Mouse (Mus musculus) gastrocnemius, adult 2 months (tissue): ENCODE measurements at regions not wholly inside any gene's neighbourhood (a gene's known extent, or its start where the extent isn't known, plus 50 kb on each side); places are given as distances from the start of the nearest gene placed in this dataset.
A peak's percentile ranks its signal among the peaks of the same experiment; 100 is the strongest.

Source experiments
- DNase-seq: peaks from one replicate; pipeline ENCODE4 v3.0.0; 2022
- H3K27ac ChIP-seq: fragments of 200-600 bp; 2 replicates; pipeline ENCODE4 v1.8.1; 2022; ENCODE audit warnings: mild to moderate bottlenecking
- H3K4me3 ChIP-seq: fragments of 200-600 bp; 2 replicates; pipeline ENCODE4 v1.8.1; 2022; ENCODE audit warnings: mild to moderate bottlenecking, moderate library complexity
- CTCF ChIP-seq: fragments of 200-600 bp; IDR thresholded peaks from 2 replicates; pipeline ENCODE4 v1.8.1; 2022; ENCODE audit warnings: antibody characterized with exemption, mild to moderate bottlenecking, moderate library complexity
- intact Hi-C: fragments of 180-260 bp; cut with DNase I; formaldehyde crosslinking; loops from one replicate; pipeline ENCODE4 v1.15.1; 2025

GRCm38 (mm10) chr13:11344500-11344899 lies 762.2 kb downstream of the Ryr2 start:
- Histone ChIP-seq H3K27ac (no peak overlapping the region), H3K4me3 (no peak overlapping the region)
- DNase-seq, result no peak
- TF ChIP-seq CTCF, result no peak
- intact Hi-C loops, result no loop called here

- TF ChIP-seq CTCF, result no peak
- DNase-seq, result no peak
- intact Hi-C loops, result no loop called here
- Histone ChIP-seq H3K4me3 (no peak overlapping the region), H3K27ac (no peak overlapping the region)
Measured at GRCm38 (mm10) chr13:11338297-11338616, 768.5 kb downstream of the Ryr2 start.

GRCm38 (mm10) chr13:11337610-11338296 lies 769.0 kb downstream of the Ryr2 start:
- DNase-seq, result no peak
- H3K27ac ChIP-seq, result no peak overlapping the region
- TF ChIP-seq CTCF, result no peak
- intact Hi-C loops, result no loop called here
- no peak overlapping the region for H3K4me3 ChIP-seq

GRCm38 (mm10) chr13:11336958-11337357 lies 769.8 kb downstream of the Ryr2 start:
- H3K4me3 ChIP-seq, result no peak overlapping the region
- TF ChIP-seq CTCF, result no peak
- no peak for DNase-seq
- intact Hi-C loops, result no loop called here
- H3K27ac ChIP-seq, result no peak overlapping the region

- no peak for DNase-seq
- no peak for TF ChIP-seq CTCF
- Histone ChIP-seq H3K4me3 (no peak overlapping the region), H3K27ac (no peak overlapping the region)
- intact Hi-C loops, result no loop called here
Measured at GRCm38 (mm10) chr13:11331991-11332390, 774.8 kb downstream of the Ryr2 start.

- no peak for TF ChIP-seq CTCF
- DNase-seq, result no peak
- Histone ChIP-seq H3K27ac (no peak overlapping the region), H3K4me3 (no peak overlapping the region)
- intact Hi-C loops, result no loop called here
Measured at GRCm38 (mm10) chr13:11308716-11309115, 798.0 kb downstream of the Ryr2 start.

GRCm38 (mm10) chr13:11295493-11295892 lies 811.3 kb downstream of the Ryr2 start:
- H3K4me3 ChIP-seq, result no peak overlapping the region
- H3K27ac ChIP-seq, result no peak overlapping the region
- TF ChIP-seq CTCF, result no peak
- no peak for DNase-seq
- intact Hi-C loops, result no loop called here

GRCm38 (mm10) chr13:11294689-11295088 lies 812.1 kb downstream of the Ryr2 start:
- Histone ChIP-seq H3K27ac (no peak overlapping the region), H3K4me3 (no peak overlapping the region)
- intact Hi-C loops, result no loop called here
- DNase-seq, result no peak
- TF ChIP-seq CTCF, result no peak

GRCm38 (mm10) chr13:11293750-11294149 lies 813.0 kb downstream of the Ryr2 start:
- no peak overlapping the region for H3K27ac ChIP-seq
- intact Hi-C loops, result no loop called here
- no peak for TF ChIP-seq CTCF

GRCm38 (mm10) chr13:11273896-11274295 lies 832.8 kb downstream of the Ryr2 start:
- no peak for TF ChIP-seq CTCF
- intact Hi-C loops, result no loop called here
- Histone ChIP-seq H3K27ac (no peak overlapping the region), H3K4me3 (no peak overlapping the region)
- no peak for DNase-seq

More at GRCm38 (mm10) chr13:11293750-11294149, 813.0 kb downstream of the Ryr2 start:
- H3K4me3 ChIP-seq, result no peak overlapping the region
- no peak for DNase-seq

GRCm38 (mm10) chr13:11268673-11269340 lies 837.9 kb downstream of the Ryr2 start:
- intact Hi-C loops, result no loop called here
- no peak overlapping the region for H3K4me3 ChIP-seq
- peak; percentile 26 for DNase-seq
- TF ChIP-seq CTCF, result no peak
- no peak overlapping the region for H3K27ac ChIP-seq

GRCm38 (mm10) chr13:11247541-11247940 lies 859.2 kb downstream of the Ryr2 start:
- no peak for TF ChIP-seq CTCF
- H3K27ac ChIP-seq, result no peak overlapping the region
- H3K4me3 ChIP-seq, result no peak overlapping the region
- intact Hi-C loops, result no loop called here
- no peak for DNase-seq

GRCm38 (mm10) chr13:11216671-11217330 lies 856.2 kb upstream of the Chrm3 start:
- no peak for DNase-seq
- no peak for TF ChIP-seq CTCF
- intact Hi-C loops, result no loop called here
- no peak overlapping the region for H3K27ac ChIP-seq
- no peak overlapping the region for H3K4me3 ChIP-seq
